Mouse (Mus musculus) T-helper 2 cell (primary cell): ENCODE data around the gene Uimc1.

Source experiments
- in situ Hi-C: fragments of 300-600 bp; cut with MboI, MseI; formaldehyde crosslinking; loops from one replicate; pipeline ENCODE4 v1.15.1; 2025; ENCODE audit warnings: high pct_unique_total_duplicates

Uimc1 gene

GRCm38 (mm10) chr13:55058042-55058441 is 42.1 kb downstream of the Uimc1 start:
- in situ Hi-C loops: no loop called here

- in situ Hi-C loops: no loop called here
These were observed 52.4 kb downstream of the Uimc1 start for GRCm38 (mm10) chr13:55047706-55048105.

- in situ Hi-C loops: no loop called here
These were observed 60.1 kb downstream of the Uimc1 start for GRCm38 (mm10) chr13:55040016-55040415.

- in situ Hi-C loops: no loop called here
These were observed 75.9 kb downstream of the Uimc1 start for GRCm38 (mm10) chr13:55024215-55024614.

- in situ Hi-C loops: no loop called here
These were observed 77.4 kb downstream of the Uimc1 start for GRCm38 (mm10) chr13:55022715-55023114.

GRCm38 (mm10) chr13:55022256-55022655 is 77.8 kb downstream of the Uimc1 start:
- in situ Hi-C loops: no loop called here

GRCm38 (mm10) chr13:55021194-55021779 is 78.8 kb downstream of the Uimc1 start, which contains the start of gene Hk3:
Gene Hk3 (minus strand): TSS chr13:55021385.
- in situ Hi-C loops: no loop called here

GRCm38 (mm10) chr13:55020051-55020450 is 80.0 kb downstream of the Uimc1 start:
- in situ Hi-C loops: no loop called here

- in situ Hi-C loops: no loop called here
These were observed 80.9 kb downstream of the Uimc1 start for GRCm38 (mm10) chr13:55019181-55019580.

- in situ Hi-C loops: no loop called here
These were observed 81.4 kb downstream of the Uimc1 start for GRCm38 (mm10) chr13:55018700-55019099.

- in situ Hi-C loops: no loop called here
These were observed 82.1 kb downstream of the Uimc1 start for GRCm38 (mm10) chr13:55017898-55018599.

- in situ Hi-C loops: no loop called here
These were observed 82.8 kb downstream of the Uimc1 start for GRCm38 (mm10) chr13:55017154-55017897.

GRCm38 (mm10) chr13:55014451-55014850 is 85.6 kb downstream of the Uimc1 start:
- in situ Hi-C loops: no loop called here

GRCm38 (mm10) chr13:55013702-55014344 is 86.3 kb downstream of the Uimc1 start:
- in situ Hi-C loops: no loop called here

GRCm38 (mm10) chr13:55011981-55012478 is 88.1 kb downstream of the Uimc1 start:
- in situ Hi-C loops: no loop called here

GRCm38 (mm10) chr13:55011103-55011502 is 89.0 kb downstream of the Uimc1 start:
- in situ Hi-C loops: no loop called here

- in situ Hi-C loops: no loop called here
These were observed 91.5 kb downstream of the Uimc1 start for GRCm38 (mm10) chr13:55008589-55008988.

- in situ Hi-C loops: no loop called here
These were observed 93.7 kb downstream of the Uimc1 start for GRCm38 (mm10) chr13:55006415-55006742.

GRCm38 (mm10) chr13:55005691-55006414 is 94.2 kb downstream of the Uimc1 start:
- in situ Hi-C loops: no loop called here

- in situ Hi-C loops: no loop called here
These were observed 95.5 kb downstream of the Uimc1 start for GRCm38 (mm10) chr13:55004646-55005045.

GRCm38 (mm10) chr13:55002090-55002489 is 98.0 kb downstream of the Uimc1 start:
- in situ Hi-C loops: no loop called here
